Mouse (Mus musculus) embryonic facial prominence, embryonic 13.5 days (tissue): ENCODE measurements around the gene Esp24. TPM values are rescaled to one million over a fixed set of nuclear protein-coding genes. Genes with fewer than 3 reads are reported as not detected.
"Not testable (repeated sequence)": the region's sequence is repeated elsewhere in the genome, so short reads cannot be mapped to it uniquely, and the experiment has no call there.

Experiments used
- ATAC-seq: fragments of 200-750 bp; cut with Nextera tagmentation; 2 replicates; pipeline ENCODE4 v1.8.0; 2017; ENCODE audit warnings: low read depth; ENCODE audit not compliant: insufficient number of reproducible peaks, insufficient read depth, low FRiP score, low TSS enrichment
- H3K27ac ChIP-seq: fragments of 300-500 bp; sonication (generic); 2 replicates; pipeline ENCODE4 v1.5.1; 2015; ENCODE audit warnings: moderate library complexity, mild to moderate bottlenecking, inconsistent platforms
- H3K27me3 ChIP-seq: fragments of 300-500 bp; sonication (generic); 2 replicates; pipeline ENCODE4 v1.6.1; 2015; ENCODE audit warnings: mild to moderate bottlenecking, inconsistent platforms
- H3K36me3 ChIP-seq: fragments of 300-500 bp; sonication (generic); 2 replicates; pipeline ENCODE4 v1.6.1; 2015; ENCODE audit warnings: mild to moderate bottlenecking, inconsistent platforms
- H3K4me1 ChIP-seq: fragments of 300-500 bp; sonication (generic); 2 replicates; pipeline ENCODE4 v1.6.1; 2015; ENCODE audit warnings: inconsistent platforms
- H3K4me2 ChIP-seq: fragments of 300-500 bp; sonication (generic); 2 replicates; pipeline ENCODE4 v1.6.1; 2015; ENCODE audit warnings: moderate library complexity, mild to moderate bottlenecking, inconsistent platforms
- H3K4me3 ChIP-seq: fragments of 300-500 bp; sonication (generic); 2 replicates; pipeline ENCODE4 v1.5.1; 2015; ENCODE audit warnings: mild to moderate bottlenecking, inconsistent platforms
- H3K9ac ChIP-seq: fragments of 300-500 bp; sonication (generic); 2 replicates; pipeline ENCODE4 v1.6.1; 2015; ENCODE audit warnings: mild to moderate bottlenecking, inconsistent platforms
- H3K9me3 ChIP-seq: fragments of 300-500 bp; sonication (generic); 2 replicates; pipeline ENCODE4 v1.6.1; 2016; ENCODE audit warnings: inconsistent platforms
- WGBS: fragments of 180-500 bp; shearing (Covaris S2); methylation state at CpG from one replicate; pipeline ENCODE4 v1.1.7; 2015; ENCODE audit warnings: mixed read lengths; 5-methylcytosine and 5-hydroxymethylcytosine counted together
- polyA plus RNA-seq: library from polyadenylated mRNA; unstranded; fragments of >200 nt; fragmentation: Nextera tagmentation; extraction: Ambion mirVana; gene quantifications from 2 replicates; pipeline ENCODE4 v1.2.1, GENCODE M21; 2015

Esp24 gene
- polyA plus RNA-seq = not detected in 2 replicates

- H3K27ac ChIP-seq, H3K4me1 ChIP-seq, H3K4me3 ChIP-seq, H3K4me2 ChIP-seq, H3K36me3 ChIP-seq, H3K9me3 ChIP-seq, H3K9ac ChIP-seq, H3K27me3 ChIP-seq, ATAC-seq: not testable (repeated sequence)
- whole genome bisulfite sequencing = 87% methylated on average over 3 of the region's 3 CpGs
Observed at GRCm38 (mm10) chr17:39036395-39036794, at the start of gene Esp24. TSS of gene Esp24 (plus strand) at chr17:39036695.

GRCm38 (mm10) chr17:39009846-39010245, 26.6 kb upstream of the Esp24 start:
- WGBS = 81% methylated on average over 1 of the region's 1 CpGs
- Histone ChIP-seq H3K9ac (no peak overlapping the region), H3K36me3 (no peaks in the 10 kb centered on the region), H3K4me1 (no peaks in the 10 kb centered on the region), H3K4me2 (no peak overlapping the region), H3K9me3 (0 out of 2 replicates have a peak, but pooled peaks cover 3% of the 10 kb centered on the region), H3K4me3 (no peak overlapping the region), H3K27ac (no peak overlapping the region), H3K27me3 (no peaks in the 10 kb centered on the region)
- ATAC-seq = no peak

GRCm38 (mm10) chr17:39010675-39011638, 25.5 kb upstream of the Esp24 start:
- Histone ChIP-seq H3K4me1 (no peaks in the 10 kb centered on the region), H3K4me3 (no peak overlapping the region), H3K9ac (no peak overlapping the region), H3K4me2 (no peak overlapping the region; the same call in 1 of the 2 replicates), H3K27ac (no peak overlapping the region), H3K27me3 (no peaks in the 10 kb centered on the region), H3K9me3 (0 out of 2 replicates have a peak, but pooled peaks cover 3% of the 10 kb centered on the region), H3K36me3 (no peaks in the 10 kb centered on the region)
- 40% methylated on average over 30 of the region's 30 CpGs for WGBS
- no peak for ATAC-seq

- H3K4me2 ChIP-seq = no peak overlapping the region
- no peaks in the 10 kb centered on the region for H3K36me3 ChIP-seq
- H3K9ac ChIP-seq = no peak overlapping the region
- H3K9me3 ChIP-seq = 0 out of 2 replicates have a peak, but pooled peaks cover 10% of the 10 kb centered on the region
- no peaks in the 10 kb centered on the region for H3K27me3 ChIP-seq
- 51% methylated on average over 14 of the region's 14 CpGs for WGBS
- no peaks in the 10 kb centered on the region for H3K4me1 ChIP-seq
- no peak for ATAC-seq
- no peak overlapping the region for H3K27ac ChIP-seq
- no peak overlapping the region for H3K4me3 ChIP-seq
Observed at GRCm38 (mm10) chr17:39017184-39017583, 19.3 kb upstream of the Esp24 start.

- Histone ChIP-seq H3K4me2 (no peak within 1 kb of the TSS), H3K27me3 (no peaks in the 10 kb centered on the region), H3K36me3 (no peaks in the 10 kb centered on the region), H3K27ac (no peak within 1 kb of the TSS), H3K4me1 (no peaks in the 10 kb centered on the region), H3K9ac (no peak within 1 kb of the TSS), H3K4me3 (no peak within 1 kb of the TSS), H3K9me3 (no peaks in the 10 kb centered on the region)
- no peak for ATAC-seq
Observed at GRCm38 (mm10) chr17:39043241-39043640, 6.7 kb downstream of the Esp24 start, which contains the start of gene Gm21903. TSS of gene Gm21903 (minus strand) at chr17:39043341.

GRCm38 (mm10) chr17:39063641-39064040, 27.1 kb downstream of the Esp24 start:
- ATAC-seq = no peak
- no peaks in the 10 kb centered on the region for H3K27me3 ChIP-seq
- H3K9ac ChIP-seq = no peak overlapping the region
- H3K36me3 ChIP-seq = no peaks in the 10 kb centered on the region
- H3K4me2 ChIP-seq = no peak overlapping the region
- H3K4me3 ChIP-seq = no peak overlapping the region
- no peak overlapping the region for H3K27ac ChIP-seq
- no peaks in the 10 kb centered on the region for H3K4me1 ChIP-seq
- H3K9me3 ChIP-seq = peaks cover 8% of the 10 kb centered on the region

GRCm38 (mm10) chr17:39076937-39077336, 40.4 kb downstream of the Esp24 start, which contains the start of gene Esp23:
TSS of gene Esp23 (minus strand) at chr17:39077037.
- 45% methylated on average over 1 of the region's 1 CpGs for WGBS
- H3K27me3 ChIP-seq = no peaks in the 10 kb centered on the region
- H3K9ac ChIP-seq = no peak within 1 kb of the TSS
- peaks cover 4% of the 10 kb centered on the region; the same call in 1 of the 2 replicates for H3K9me3 ChIP-seq
- no peaks in the 10 kb centered on the region for H3K4me1 ChIP-seq
- ATAC-seq = no peak
- H3K4me3 ChIP-seq = no peak within 1 kb of the TSS
- no peaks in the 10 kb centered on the region for H3K36me3 ChIP-seq
- no peak within 1 kb of the TSS for H3K4me2 ChIP-seq
- no peak within 1 kb of the TSS for H3K27ac ChIP-seq

Other genes with a start within 250 kb of the Esp24 start
- gene Gm21903, start 6.6 kb downstream of the Esp24 start, polyA plus RNA-seq = not detected in 2 replicates
- not detected in 2 replicates for gene Esp23, start 40.3 kb downstream of the Esp24 start, polyA plus RNA-seq
- gene Esp22, start 58.6 kb downstream of the Esp24 start, polyA plus RNA-seq = not detected in 2 replicates